8 mouse cellular contexts compared by ENCODE assay signal in the genomic region with DNA sequence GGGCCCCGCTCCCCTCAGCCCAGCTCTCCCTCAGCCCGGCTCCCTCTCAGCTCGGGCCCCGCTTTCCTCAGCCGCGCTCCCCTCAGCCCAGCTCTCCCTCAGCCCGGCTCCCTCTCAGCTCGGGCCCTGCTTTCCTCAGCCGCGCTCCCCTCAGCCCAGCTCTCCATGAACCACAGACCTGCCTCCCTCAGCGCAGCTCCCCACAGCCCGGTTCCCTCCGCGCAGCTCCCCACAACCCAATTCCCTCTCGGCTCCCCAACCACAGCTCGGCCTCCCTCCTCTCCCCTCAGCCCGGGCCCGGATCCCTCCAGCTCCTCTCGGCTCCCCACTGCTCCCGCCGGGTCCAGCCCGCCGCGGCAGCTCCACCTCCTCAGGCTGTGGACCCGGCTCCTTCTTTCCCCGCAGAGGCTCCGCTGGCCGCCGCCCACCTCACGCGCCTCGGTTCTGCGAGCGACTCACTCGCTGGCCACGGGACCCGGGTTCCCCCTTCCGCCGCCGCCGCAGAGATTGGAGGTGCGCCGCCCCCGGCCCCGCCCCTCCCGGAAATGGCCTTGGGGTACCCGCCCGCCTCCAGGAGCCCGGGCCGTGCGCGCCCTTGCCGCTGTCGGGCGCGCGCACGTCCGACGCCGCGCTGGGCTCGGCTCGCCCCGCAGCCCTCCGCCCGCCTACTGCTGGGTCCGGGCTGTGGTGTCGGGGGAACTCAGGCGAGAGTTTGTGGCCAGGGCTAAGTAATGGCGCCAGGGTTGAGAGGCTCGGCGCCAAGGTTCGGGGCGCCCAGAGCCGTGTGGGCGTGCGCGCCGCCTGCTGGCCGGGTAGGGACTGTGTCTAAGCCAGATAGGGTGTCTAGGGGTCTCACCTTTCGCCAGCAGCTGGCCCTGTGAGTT. TPM values are rescaled to one million over a fixed set of nuclear protein-coding genes. Genes with fewer than 3 reads are reported as not detected.
DNase-seq lines count a peak whose midpoint lies in the region; ATAC-seq lines count a peak whose summit lies in the region.

Gene Sgpl1, minus strand, starts transcription at position 547 of the 884 bp plus-strand sequence.

- peak; percentile 78 for ATAC-seq in CD4-positive, CD25-positive, alpha-beta regulatory T cell, adult 4 months
- ATAC-seq in forebrain, embryonic 11.5 days (replicated peaks; ENCODE audit: low FRiP score): peak; percentile 88
- peak; percentile 90 for ATAC-seq in heart, embryonic 16.5 days (replicated peaks; ENCODE audit: extremely low read depth, insufficient read depth, low FRiP score)
- ATAC-seq in liver, embryonic 15.5 days (ENCODE audit: insufficient read depth): peak; percentile 86
- ATAC-seq in neural tube, embryonic 12.5 days (ENCODE audit: low FRiP score, low read depth): peak; percentile 87

- no peaks in the 10 kb centered on the region for H3K9me3 ChIP-seq in forebrain, embryonic 11.5 days (ENCODE audit: control insufficient read depth, low read length)
- H3K9me3 ChIP-seq in heart, embryonic 16.5 days (replicated peaks; ENCODE audit: control insufficient read depth, low read length): no peaks in the 10 kb centered on the region
- no peaks in the 10 kb centered on the region for H3K9me3 ChIP-seq in liver, embryonic 15.5 days (replicated peaks)
- no peaks in the 10 kb centered on the region for H3K9me3 ChIP-seq in neural tube, embryonic 12.5 days

- H3K27me3 ChIP-seq in forebrain, embryonic 11.5 days (ENCODE audit: control insufficient read depth, insufficient read depth, low read length): no peaks in the 10 kb centered on the region
- no peaks in the 10 kb centered on the region for H3K27me3 ChIP-seq in heart, embryonic 16.5 days (ENCODE audit: control insufficient read depth, insufficient read depth, low read length)
- H3K27me3 ChIP-seq in liver, embryonic 15.5 days: peaks cover 9% of the 10 kb centered on the region; the same call in 1 of the 2 replicates
- no peaks in the 10 kb centered on the region for H3K27me3 ChIP-seq in neural tube, embryonic 12.5 days (replicated peaks)

- WGBS in forebrain, embryonic 11.5 days: under 1% methylated on average over 82 of the region's 82 CpGs
- WGBS in heart, embryonic 16.5 days: under 1% methylated on average over 82 of the region's 82 CpGs
- WGBS in liver, embryonic 15.5 days (ENCODE audit: insufficient replicate concordance): under 1% methylated on average over 81 of the region's 82 CpGs
- under 1% methylated on average over 82 of the region's 82 CpGs for WGBS in neural tube, embryonic 12.5 days

- peak within 1 kb of the TSS; percentile 72 for H3K9ac ChIP-seq in forebrain, embryonic 11.5 days (ENCODE audit: low read length)
- peak within 1 kb of the TSS; percentile 93 for H3K9ac ChIP-seq in heart, embryonic 16.5 days (ENCODE audit: low read length)
- H3K9ac ChIP-seq in liver, embryonic 15.5 days: peak within 1 kb of the TSS; percentile 91
- H3K9ac ChIP-seq in neural tube, embryonic 12.5 days: peak within 1 kb of the TSS; percentile 95

- peak; percentile 84 for DNase-seq in c-Kit-positive CD71-negative TER-119-negative erythroid progenitor cells, embryonic 14.5 days (ENCODE audit: low read depth)
- peak; percentile 97 for DNase-seq in forebrain, embryonic 11.5 days (ENCODE audit: low spot score)
- peak; percentile 92 to 96 for DNase-seq in kidney, postnatal 36 days
- peak; percentile 76 for DNase-seq in telencephalon, adult 2 months (ENCODE audit: low read depth, low spot score)

- peak within 1 kb of the TSS; percentile 76 for H3K4me3 ChIP-seq in forebrain, embryonic 11.5 days (ENCODE audit: low read depth, low read length)
- peak within 1 kb of the TSS; percentile 90 for H3K4me3 ChIP-seq in heart, embryonic 16.5 days (ENCODE audit: low read length)
- peak within 1 kb of the TSS; percentile 91 for H3K4me3 ChIP-seq in liver, embryonic 15.5 days (replicated peaks)
- peak within 1 kb of the TSS; percentile 86 for H3K4me3 ChIP-seq in neural tube, embryonic 12.5 days

- H3K36me3 ChIP-seq in forebrain, embryonic 11.5 days (ENCODE audit: control insufficient read depth, insufficient read depth, low read length): no peaks in the 10 kb centered on the region
- no peaks in the 10 kb centered on the region for H3K36me3 ChIP-seq in heart, embryonic 16.5 days (ENCODE audit: control insufficient read depth, insufficient read depth)
- no peaks in the 10 kb centered on the region for H3K36me3 ChIP-seq in liver, embryonic 15.5 days (replicated peaks)
- no peaks in the 10 kb centered on the region for H3K36me3 ChIP-seq in neural tube, embryonic 12.5 days

- peak within 1 kb of the TSS; percentile 93 for H3K4me2 ChIP-seq in forebrain, embryonic 11.5 days (ENCODE audit: low read depth, low read length, severe bottlenecking)
- peak within 1 kb of the TSS; percentile 100 for H3K4me2 ChIP-seq in heart, embryonic 16.5 days (ENCODE audit: low read depth, low read length)
- peak within 1 kb of the TSS; percentile 100 for H3K4me2 ChIP-seq in liver, embryonic 15.5 days
- peak within 1 kb of the TSS; percentile 98 for H3K4me2 ChIP-seq in neural tube, embryonic 12.5 days (replicated peaks)

- H3K27ac ChIP-seq in forebrain, embryonic 11.5 days (ENCODE audit: low read depth, low read length): peak within 1 kb of the TSS; percentile 82
- peak within 1 kb of the TSS; percentile 93 for H3K27ac ChIP-seq in heart, embryonic 16.5 days (ENCODE audit: low read length)
- peak within 1 kb of the TSS; percentile 89 for H3K27ac ChIP-seq in liver, embryonic 15.5 days (replicated peaks)
- peak within 1 kb of the TSS; percentile 92 for H3K27ac ChIP-seq in neural tube, embryonic 12.5 days

- H3K4me1 ChIP-seq in forebrain, embryonic 11.5 days (replicated peaks; ENCODE audit: control insufficient read depth, insufficient read depth, low read length): 0 out of 2 replicates have a peak, but pooled peaks cover 2% of the 10 kb centered on the region
- peaks cover 8% of the 10 kb centered on the region for H3K4me1 ChIP-seq in heart, embryonic 16.5 days (ENCODE audit: control insufficient read depth, insufficient read depth, low read length)
- H3K4me1 ChIP-seq in liver, embryonic 15.5 days (replicated peaks): peaks cover 59% of the 10 kb centered on the region
- H3K4me1 ChIP-seq in neural tube, embryonic 12.5 days: no peaks in the 10 kb centered on the region; the same call in 1 of the 2 replicates

RNA-seq across cellular contexts. Expression of gene Sgpl1, which starts in this region (rescaled TPM):
- polyA plus RNA-seq in CD4-positive, CD25-positive, alpha-beta regulatory T cell, adult 4 months (2017; shearing (Covaris generic)): 10 to 100 TPM; 24.5 to 29.9 TPM
- 78.0 and 83.0 TPM in 2 replicates for polyA plus RNA-seq in forebrain, embryonic 11.5 days (2014; fragmentation: Nextera tagmentation; extraction: Ambion mirVana)
- polyA plus RNA-seq in heart, embryonic 16.5 days (2015; fragmentation: Nextera tagmentation; extraction: Ambion mirVana): 35.5 and 41.1 TPM in 2 replicates
- polyA plus RNA-seq in liver, embryonic 15.5 days (2015; fragmentation: Nextera tagmentation; extraction: Ambion mirVana): 17.8 and 19.3 TPM in 2 replicates
- 79.9 and 84.8 TPM in 2 replicates for polyA plus RNA-seq in neural tube, embryonic 12.5 days (2016; fragmentation: Nextera tagmentation; extraction: Ambion mirVana)

Comparison
In these comparisons a context has a peak if more than half of its experiments do, and no peak if none do; other contexts are left out.
1. Peak in every context shown above with its lines: DNase-seq, ATAC-seq, H3K4me3 ChIP-seq and H3K27ac ChIP-seq.